Mouse (Mus musculus) heart, embryonic 14.5 days (tissue): ENCODE data around the gene Disc1. TPM values are rescaled to one million over a fixed set of nuclear protein-coding genes. Genes with fewer than 3 reads are reported as not detected.

Source experiments
- ATAC-seq: fragments of 200-750 bp; cut with Nextera tagmentation; 2 replicates; pipeline ENCODE4 v1.8.0; 2017; ENCODE audit warnings: low read depth, moderate TSS enrichment; ENCODE audit not compliant: insufficient number of reproducible peaks, insufficient read depth, low FRiP score
- H3K27ac ChIP-seq, 2 experiments: fragments of 200-500 bp in 1 of 2; fragments of 300-500 bp in 1 of 2; sonication (generic) in 1 of 2; replicated peaks in 1 of 2; 2 replicates each; pipeline ENCODE4 v1.5.1; 2012 to 2014; ENCODE audit warnings: low read depth in 2 of 2, low read length in 2 of 2, control low read depth in 1 of 2, mild to moderate bottlenecking in 1 of 2, mixed read lengths in 1 of 2; ENCODE audit not compliant: control insufficient read depth in 1 of 2, insufficient read depth in 1 of 2
- H3K27me3 ChIP-seq: fragments of 300-500 bp; sonication (generic); 2 replicates; pipeline ENCODE4 v1.6.1; 2014; ENCODE audit warnings: mild to moderate bottlenecking, low read length, control low read depth; ENCODE audit not compliant: control insufficient read depth, insufficient read depth
- H3K36me3 ChIP-seq: fragments of 300-500 bp; sonication (generic); 2 replicates; pipeline ENCODE4 v1.6.1; 2014; ENCODE audit warnings: mild to moderate bottlenecking, control low read depth, low read length, mixed read lengths; ENCODE audit not compliant: control insufficient read depth, insufficient read depth
- H3K4me1 ChIP-seq, 2 experiments: fragments of 200-500 bp in 1 of 2; fragments of 300-500 bp in 1 of 2; sonication (generic) in 1 of 2; 2 replicates each; pipeline ENCODE4 v1.6.1; 2012 to 2014; ENCODE audit warnings: low read length in 2 of 2, control low read depth in 1 of 2, mixed read lengths in 1 of 2; ENCODE audit not compliant: control insufficient read depth in 2 of 2, insufficient read depth in 2 of 2
- H3K4me2 ChIP-seq: fragments of 300-500 bp; sonication (generic); 2 replicates; pipeline ENCODE4 v1.6.1; 2014; ENCODE audit warnings: mild to moderate bottlenecking, low read length
- H3K4me3 ChIP-seq, 2 experiments: fragments of 200-500 bp in 1 of 2; fragments of 300-500 bp in 1 of 2; sonication (generic) in 1 of 2; 2 replicates each; pipeline ENCODE4 v1.5.1; 2012 to 2014; ENCODE audit warnings: low read length in 2 of 2, mild to moderate bottlenecking in 2 of 2, control low read depth in 1 of 2, low read depth in 1 of 2, moderate library complexity in 1 of 2; ENCODE audit not compliant: control insufficient read depth in 1 of 2, insufficient read depth in 1 of 2
- H3K9ac ChIP-seq: fragments of 300-500 bp; sonication (generic); 2 replicates; pipeline ENCODE4 v1.6.1; 2014; ENCODE audit warnings: mild to moderate bottlenecking, low read length
- H3K9me3 ChIP-seq: fragments of 300-500 bp; sonication (generic); 2 replicates; pipeline ENCODE4 v1.6.1; 2016; ENCODE audit warnings: low read length, control low read depth; ENCODE audit not compliant: control insufficient read depth
- WGBS: fragments of 180-500 bp; shearing (Covaris S2); extraction: QIAGEN DNeasy Blood & Tissue Kit; methylation state at CpG from one replicate; pipeline ENCODE4 v1.1.7; 2014; 5-methylcytosine and 5-hydroxymethylcytosine counted together
- polyA plus RNA-seq: library from polyadenylated mRNA; unstranded; fragments of >200 nt; fragmentation: Nextera tagmentation; extraction: Ambion mirVana; gene quantifications from 2 replicates; pipeline ENCODE4 v1.2.1, GENCODE M21; 2014

The Disc1 gene
- polyA plus RNA-seq, 1 experiment from 2014 or later, result 4.2 TPM

GRCm38 (mm10) chr8:125197341-125198002 is 143.5 kb downstream of the Disc1 start:
- Histone ChIP-seq H3K4me1 (peaks cover 25 to 27% of the 10 kb centered on the region in 2 experiments), H3K9me3 (no peaks in the 10 kb centered on the region), H3K4me2 (no peak overlapping the region), H3K9ac (no peak overlapping the region), H3K4me3 (no peak overlapping the region), H3K27ac (0 out of 4 replicates have a peak overlapping the region, but pooled peaks of 1 of the 2 experiments have one; percentile 25), H3K27me3 (no peaks in the 10 kb centered on the region), H3K36me3 (no peaks in the 10 kb centered on the region)
- no peak for ATAC-seq
- WGBS, result 77% methylated on average over 7 of the region's 7 CpGs

- Histone ChIP-seq H3K9ac (no peak overlapping the region), H3K4me1 (peaks cover 30% of the 10 kb centered on the region in 2 experiments)
- ATAC-seq, result no peak
Measured at GRCm38 (mm10) chr8:125198420-125199196, 144.6 kb downstream of the Disc1 start.

GRCm38 (mm10) chr8:125199197-125199939 is 145.4 kb downstream of the Disc1 start:
- Histone ChIP-seq H3K36me3 (no peaks in the 10 kb centered on the region), H3K27me3 (no peaks in the 10 kb centered on the region)

More at GRCm38 (mm10) chr8:125198420-125199196, 144.6 kb downstream of the Disc1 start:
- H3K27ac ChIP-seq, result peak overlapping the region; percentile 62 to 64
- H3K4me2 ChIP-seq, result no peak overlapping the region
- H3K9me3 ChIP-seq, result no peaks in the 10 kb centered on the region
- H3K27me3 ChIP-seq, result no peaks in the 10 kb centered on the region
- no peak overlapping the region for H3K4me3 ChIP-seq
- no peaks in the 10 kb centered on the region for H3K36me3 ChIP-seq
- 39% methylated on average over 9 of the region's 9 CpGs for WGBS

GRCm38 (mm10) chr8:125200273-125200863 is 146.4 kb downstream of the Disc1 start:
- Histone ChIP-seq H3K27ac (no peak overlapping the region), H3K9me3 (no peaks in the 10 kb centered on the region), H3K4me1 (peaks cover 30% of the 10 kb centered on the region in 2 experiments), H3K4me2 (no peak overlapping the region), H3K27me3 (no peaks in the 10 kb centered on the region), H3K36me3 (no peaks in the 10 kb centered on the region), H3K4me3 (no peak overlapping the region), H3K9ac (no peak overlapping the region)
- ATAC-seq, result no peak
- WGBS, result 80% methylated on average over 13 of the region's 13 CpGs

More at GRCm38 (mm10) chr8:125199197-125199939, 145.4 kb downstream of the Disc1 start:
- no peak for ATAC-seq
- Histone ChIP-seq H3K9me3 (no peaks in the 10 kb centered on the region), H3K4me2 (no peak overlapping the region), H3K4me1 (peaks cover 30% of the 10 kb centered on the region in 2 experiments), H3K9ac (no peak overlapping the region), H3K27ac (peak overlapping the region; percentile 62 to 64), H3K4me3 (no peak overlapping the region)
- WGBS, result 65% methylated on average over 16 of the region's 16 CpGs

- Histone ChIP-seq H3K4me1 (peaks cover 23% of the 10 kb centered on the region in 2 experiments), H3K36me3 (no peaks in the 10 kb centered on the region), H3K9ac (no peak overlapping the region), H3K4me3 (no peak overlapping the region), H3K9me3 (no peaks in the 10 kb centered on the region), H3K27me3 (no peaks in the 10 kb centered on the region), H3K27ac (no peak overlapping the region), H3K4me2 (no peak overlapping the region)
- no peak for ATAC-seq
- 80% methylated on average over 6 of the region's 6 CpGs for WGBS
Measured at GRCm38 (mm10) chr8:125201650-125202049, 147.7 kb downstream of the Disc1 start.

- H3K27ac ChIP-seq, result no peak overlapping the region
- ATAC-seq, result no peak
- H3K36me3 ChIP-seq, result no peaks in the 10 kb centered on the region
- no peak overlapping the region for H3K4me3 ChIP-seq
- H3K4me1 ChIP-seq, result peaks cover 20 to 23% of the 10 kb centered on the region in 2 experiments
- H3K9me3 ChIP-seq, result no peaks in the 10 kb centered on the region
- 49% methylated on average over 9 of the region's 9 CpGs for WGBS
- H3K9ac ChIP-seq, result no peak overlapping the region
- H3K27me3 ChIP-seq, result no peaks in the 10 kb centered on the region
- H3K4me2 ChIP-seq, result no peak overlapping the region
Measured at GRCm38 (mm10) chr8:125203016-125203415, 149.0 kb downstream of the Disc1 start.

- H3K9me3 ChIP-seq, result no peaks in the 10 kb centered on the region
- H3K4me1 ChIP-seq, result peaks cover 12 to 18% of the 10 kb centered on the region in 2 experiments
- no peaks in the 10 kb centered on the region for H3K36me3 ChIP-seq
- no peaks in the 10 kb centered on the region for H3K27me3 ChIP-seq
- H3K4me2 ChIP-seq, result no peak overlapping the region
- H3K4me3 ChIP-seq, result no peak overlapping the region
- H3K9ac ChIP-seq, result no peak overlapping the region
- 87% methylated on average over 4 of the region's 4 CpGs for WGBS
- no peak overlapping the region for H3K27ac ChIP-seq
- no peak for ATAC-seq
Measured at GRCm38 (mm10) chr8:125205556-125205955, 151.6 kb downstream of the Disc1 start.
